Mouse (Mus musculus) gastrocnemius, adult 2 months (tissue): ENCODE measurements at regions not wholly inside any gene's neighbourhood (a gene's known extent, or its start where the extent isn't known, plus 50 kb on each side); places are given as distances from the start of the nearest gene placed in this dataset.

Experiments used
- DNase-seq: peaks from one replicate; pipeline ENCODE4 v3.0.0; 2022
- H3K27ac ChIP-seq: fragments of 200-600 bp; 2 replicates; pipeline ENCODE4 v1.8.1; 2022; ENCODE audit warnings: mild to moderate bottlenecking
- H3K4me3 ChIP-seq: fragments of 200-600 bp; 2 replicates; pipeline ENCODE4 v1.8.1; 2022; ENCODE audit warnings: mild to moderate bottlenecking, moderate library complexity
- CTCF ChIP-seq: fragments of 200-600 bp; IDR thresholded peaks from 2 replicates; pipeline ENCODE4 v1.8.1; 2022; ENCODE audit warnings: antibody characterized with exemption, mild to moderate bottlenecking, moderate library complexity
- intact Hi-C: fragments of 180-260 bp; cut with DNase I; formaldehyde crosslinking; loops from one replicate; pipeline ENCODE4 v1.15.1; 2025

GRCm38 (mm10) chr1:122357015-122357414 lies 789.2 kb upstream of the Ddx18 start:
- intact Hi-C loops, result no loop called here
- Histone ChIP-seq H3K4me3 (no peak overlapping the region), H3K27ac (no peak overlapping the region)
- peak; percentile 97 for DNase-seq
- TF ChIP-seq CTCF, result no peak

- TF ChIP-seq CTCF, result no peak
- intact Hi-C loops, result no loop called here
- Histone ChIP-seq H3K27ac (no peak overlapping the region), H3K4me3 (no peak overlapping the region)
- DNase-seq, result no peak
Observed at GRCm38 (mm10) chr1:122351530-122351929, 783.7 kb upstream of the Ddx18 start.

- no peak overlapping the region for H3K27ac ChIP-seq
- H3K4me3 ChIP-seq, result no peak overlapping the region
- DNase-seq, result no peak
- intact Hi-C loops, result no loop called here
- no peak for TF ChIP-seq CTCF
Observed at GRCm38 (mm10) chr1:122333267-122333666, 765.5 kb upstream of the Ddx18 start.

- intact Hi-C loops, result no loop called here
- Histone ChIP-seq H3K4me3 (no peak overlapping the region), H3K27ac (no peak overlapping the region)
- TF ChIP-seq CTCF, result no peak
- no peak for DNase-seq
Observed at GRCm38 (mm10) chr1:122328276-122328675, 760.5 kb upstream of the Ddx18 start.
